Mouse (Mus musculus) limb, embryonic 13.5 days (tissue): Measurements from ENCODE around the gene Nupr1. TPM values are rescaled to one million over a fixed set of nuclear protein-coding genes. Genes with fewer than 3 reads are reported as not detected.
A peak's percentile ranks its signal among the peaks of the same experiment; 100 is the strongest.

Experiments used
- ATAC-seq: fragments of 200-750 bp; cut with Nextera tagmentation; 2 replicates; pipeline ENCODE4 v1.8.0; 2017; ENCODE audit warnings: low read depth, moderate number of reproducible peaks, moderate TSS enrichment; ENCODE audit not compliant: low FRiP score
- H3K27ac ChIP-seq: fragments of 300-500 bp; sonication (generic); 2 replicates; pipeline ENCODE4 v1.5.1; 2015; ENCODE audit warnings: inconsistent platforms, mild to moderate bottlenecking, moderate library complexity
- H3K27me3 ChIP-seq: fragments of 300-500 bp; sonication (generic); 2 replicates; pipeline ENCODE4 v1.6.1; 2015; ENCODE audit warnings: mild to moderate bottlenecking, inconsistent platforms
- H3K36me3 ChIP-seq: fragments of 300-500 bp; sonication (generic); 2 replicates; pipeline ENCODE4 v1.6.1; 2015; ENCODE audit warnings: inconsistent platforms, mild to moderate bottlenecking, moderate library complexity
- H3K4me1 ChIP-seq: fragments of 300-500 bp; sonication (generic); 2 replicates; pipeline ENCODE4 v1.6.1; 2015; ENCODE audit warnings: inconsistent platforms
- H3K4me2 ChIP-seq: fragments of 300-500 bp; sonication (generic); replicated peaks from 2 replicates; pipeline ENCODE4 v1.6.1; 2015; ENCODE audit warnings: inconsistent platforms, mild to moderate bottlenecking, moderate library complexity
- H3K4me3 ChIP-seq: fragments of 300-500 bp; sonication (generic); 2 replicates; pipeline ENCODE4 v1.5.1; 2015; ENCODE audit warnings: moderate library complexity, mild to moderate bottlenecking, inconsistent platforms
- H3K9ac ChIP-seq: fragments of 300-500 bp; sonication (generic); 2 replicates; pipeline ENCODE4 v1.6.1; 2015; ENCODE audit warnings: mild to moderate bottlenecking, inconsistent platforms
- H3K9me3 ChIP-seq: fragments of 300-500 bp; sonication (generic); 2 replicates; pipeline ENCODE4 v1.6.1; 2016; ENCODE audit warnings: inconsistent platforms
- WGBS: fragments of 180-500 bp; shearing (Covaris S2); methylation state at CpG from one replicate; pipeline ENCODE4 v1.1.7; 2015; 5-methylcytosine and 5-hydroxymethylcytosine counted together
- polyA plus RNA-seq: library from polyadenylated mRNA; unstranded; fragments of >200 nt; fragmentation: Nextera tagmentation; extraction: Ambion mirVana; gene quantifications from 2 replicates; pipeline ENCODE4 v1.2.1, GENCODE M21; 2015

The Nupr1 gene
- 3.5 and 4.7 TPM in 2 replicates for polyA plus RNA-seq

- H3K4me2 ChIP-seq, result no peak within 1 kb of the TSS
- H3K9me3 ChIP-seq, result no peaks in the 10 kb centered on the region
- H3K27ac ChIP-seq, result no peak within 1 kb of the TSS
- no peak within 1 kb of the TSS for H3K4me3 ChIP-seq
- no peaks in the 10 kb centered on the region for H3K36me3 ChIP-seq
- 95% methylated on average over 4 of the region's 4 CpGs for WGBS
- peaks cover 17% of the 10 kb centered on the region for H3K4me1 ChIP-seq
- no peaks in the 10 kb centered on the region for H3K27me3 ChIP-seq
- no peak within 1 kb of the TSS for H3K9ac ChIP-seq
- ATAC-seq, result no peak
These were observed at the start of gene Nupr1 for GRCm38 (mm10) chr7:126630824-126631518. Gene Nupr1, minus strand, starts transcription at chr7:126630861.

GRCm38 (mm10) chr7:126679683-126680082 lies 49.0 kb upstream of the Nupr1 start:
- Histone ChIP-seq H3K4me3 (no peak overlapping the region), H3K9me3 (no peaks in the 10 kb centered on the region), H3K4me1 (peaks cover 6% of the 10 kb centered on the region; the same call in 1 of the 2 replicates), H3K9ac (no peak overlapping the region), H3K36me3 (peaks cover 17% of the 10 kb centered on the region), H3K27ac (no peak overlapping the region), H3K4me2 (no peak overlapping the region), H3K27me3 (no peaks in the 10 kb centered on the region)
- 91% methylated on average over 5 of the region's 5 CpGs for WGBS
- ATAC-seq, result no peak

GRCm38 (mm10) chr7:126678545-126679341 lies 48.1 kb upstream of the Nupr1 start:
- Histone ChIP-seq H3K4me3 (no peak overlapping the region), H3K9ac (no peak overlapping the region), H3K4me2 (no peak overlapping the region), H3K27ac (no peak overlapping the region), H3K9me3 (no peaks in the 10 kb centered on the region), H3K4me1 (peaks cover 6% of the 10 kb centered on the region; the same call in 1 of the 2 replicates), H3K36me3 (peaks cover 22% of the 10 kb centered on the region), H3K27me3 (no peaks in the 10 kb centered on the region)
- ATAC-seq, result no peak
- 71% methylated on average over 8 of the region's 8 CpGs for WGBS

- Histone ChIP-seq H3K4me3 (no peak overlapping the region), H3K36me3 (peaks cover 40% of the 10 kb centered on the region)
These were observed 46.1 kb upstream of the Nupr1 start for GRCm38 (mm10) chr7:126676631-126677220.

GRCm38 (mm10) chr7:126676207-126676606 lies 45.5 kb upstream of the Nupr1 start, which contains the start of gene Sult1a1:
Gene Sult1a1, minus strand, starts transcription at chr7:126676432.
- 68% methylated on average over 1 of the region's 1 CpGs for WGBS
- peak; percentile 64; the same call in 1 of the 2 replicates for ATAC-seq
- Histone ChIP-seq H3K4me2 (0 out of 2 replicates have a peak within 1 kb of the TSS, but pooled peaks have one; percentile 0), H3K27me3 (no peaks in the 10 kb centered on the region), H3K9me3 (no peaks in the 10 kb centered on the region), H3K36me3 (peaks cover 45% of the 10 kb centered on the region), H3K4me1 (peaks cover 6% of the 10 kb centered on the region; the same call in 1 of the 2 replicates), H3K27ac (peak within 1 kb of the TSS; percentile 2; the same call in 1 of the 2 replicates), H3K9ac (no peak within 1 kb of the TSS; the same call in 1 of the 2 replicates), H3K4me3 (no peak within 1 kb of the TSS)

More at GRCm38 (mm10) chr7:126676631-126677220, 46.1 kb upstream of the Nupr1 start:
- no peak overlapping the region for H3K9ac ChIP-seq
- H3K27ac ChIP-seq, result no peak overlapping the region
- WGBS, result 72% methylated on average over 4 of the region's 4 CpGs
- no peak for ATAC-seq
- no peaks in the 10 kb centered on the region for H3K9me3 ChIP-seq
- peaks cover 6% of the 10 kb centered on the region; the same call in 1 of the 2 replicates for H3K4me1 ChIP-seq
- no peak overlapping the region for H3K4me2 ChIP-seq
- H3K27me3 ChIP-seq, result no peaks in the 10 kb centered on the region

GRCm38 (mm10) chr7:126675104-126675503 lies 44.4 kb upstream of the Nupr1 start:
- no peaks in the 10 kb centered on the region for H3K27me3 ChIP-seq
- H3K9me3 ChIP-seq, result no peaks in the 10 kb centered on the region
- H3K9ac ChIP-seq, result no peak overlapping the region
- H3K4me3 ChIP-seq, result no peak overlapping the region
- H3K27ac ChIP-seq, result no peak overlapping the region
- no peak for ATAC-seq
- peaks cover 51% of the 10 kb centered on the region for H3K36me3 ChIP-seq
- WGBS, result 95% methylated on average over 8 of the region's 8 CpGs
- peaks cover 6% of the 10 kb centered on the region; the same call in 1 of the 2 replicates for H3K4me1 ChIP-seq
- H3K4me2 ChIP-seq, result no peak overlapping the region

- no peak overlapping the region for H3K27ac ChIP-seq
- peaks cover 63% of the 10 kb centered on the region for H3K36me3 ChIP-seq
- H3K9me3 ChIP-seq, result no peaks in the 10 kb centered on the region
- no peak overlapping the region for H3K9ac ChIP-seq
- no peaks in the 10 kb centered on the region for H3K27me3 ChIP-seq
- ATAC-seq, result no peak
- H3K4me1 ChIP-seq, result peaks cover 6% of the 10 kb centered on the region; the same call in 1 of the 2 replicates
- 97% methylated on average over 9 of the region's 9 CpGs for WGBS
- no peak overlapping the region for H3K4me2 ChIP-seq
- no peak overlapping the region for H3K4me3 ChIP-seq
These were observed 41.5 kb upstream of the Nupr1 start for GRCm38 (mm10) chr7:126672111-126672510.

- H3K36me3 ChIP-seq, result peaks cover 77% of the 10 kb centered on the region
- WGBS, result 89% methylated on average over 3 of the region's 3 CpGs
- H3K4me2 ChIP-seq, result no peak overlapping the region
These were observed 39.5 kb upstream of the Nupr1 start for GRCm38 (mm10) chr7:126670152-126670551.

GRCm38 (mm10) chr7:126668452-126668851 lies 37.8 kb upstream of the Nupr1 start:
- Histone ChIP-seq H3K27me3 (no peaks in the 10 kb centered on the region), H3K9ac (no peak overlapping the region), H3K36me3 (peaks cover 83% of the 10 kb centered on the region), H3K4me3 (no peak overlapping the region), H3K4me1 (no peaks in the 10 kb centered on the region), H3K9me3 (no peaks in the 10 kb centered on the region), H3K27ac (no peak overlapping the region), H3K4me2 (no peak overlapping the region)
- no peak for ATAC-seq
- 77% methylated on average over 5 of the region's 5 CpGs for WGBS

More at GRCm38 (mm10) chr7:126670152-126670551, 39.5 kb upstream of the Nupr1 start:
- H3K27ac ChIP-seq, result no peak overlapping the region
- H3K4me3 ChIP-seq, result no peak overlapping the region
- H3K27me3 ChIP-seq, result no peaks in the 10 kb centered on the region
- H3K9ac ChIP-seq, result no peak overlapping the region
- no peaks in the 10 kb centered on the region for H3K9me3 ChIP-seq
- H3K4me1 ChIP-seq, result no peaks in the 10 kb centered on the region
- ATAC-seq, result no peak

- 85% methylated on average over 9 of the region's 9 CpGs for WGBS
- Histone ChIP-seq H3K4me3 (no peak overlapping the region), H3K4me2 (no peak overlapping the region), H3K27ac (no peak overlapping the region), H3K36me3 (peaks cover 83% of the 10 kb centered on the region), H3K9ac (no peak overlapping the region), H3K27me3 (no peaks in the 10 kb centered on the region), H3K9me3 (no peaks in the 10 kb centered on the region), H3K4me1 (no peaks in the 10 kb centered on the region)
- no peak for ATAC-seq
These were observed 36.9 kb upstream of the Nupr1 start for GRCm38 (mm10) chr7:126667495-126668090.

- WGBS, result 89% methylated on average over 3 of the region's 3 CpGs
- no peak overlapping the region for H3K9ac ChIP-seq
- H3K27ac ChIP-seq, result no peak overlapping the region
- no peak for ATAC-seq
- no peaks in the 10 kb centered on the region for H3K27me3 ChIP-seq
- H3K4me3 ChIP-seq, result no peak overlapping the region
- no peaks in the 10 kb centered on the region for H3K4me1 ChIP-seq
- no peak overlapping the region for H3K4me2 ChIP-seq
- no peaks in the 10 kb centered on the region for H3K9me3 ChIP-seq
- H3K36me3 ChIP-seq, result peaks cover 69% of the 10 kb centered on the region
These were observed 34.6 kb upstream of the Nupr1 start for GRCm38 (mm10) chr7:126665269-126665668.
